In genomic region chr2:33626262-33627057, GRCm38 (mm10) we compare ENCODE assay signal across 15 mouse cellular contexts. TPM values are rescaled to one million over a fixed set of nuclear protein-coding genes. Genes with fewer than 3 reads are reported as not detected.
DNase-seq lines count a peak whose midpoint lies in the region; ATAC-seq lines count a peak whose summit lies in the region.
"Had no signal": no experiment of that assay in that cellular context is flagged by ENCODE, and none has a peak within 500 bp of the region (broad histone marks: within the 10 kb centered on the region; RNA-seq: fewer than 3 reads in every experiment).

No protein-coding gene starts in this region.

- ATAC-seq in kidney, embryonic 16.5 days (ENCODE audit: low FRiP score, low TSS enrichment) = no peak
- ATAC-seq in hindbrain, embryonic 15.5 days (ENCODE audit: low FRiP score, low read depth) = no peak
- no peak for ATAC-seq in neural tube, embryonic 13.5 days (ENCODE audit: low read depth)
- ATAC-seq in intestine, embryonic 15.5 days = no peak
- ATAC-seq: activated CD4-positive, CD25-positive, alpha-beta regulatory T cell, adult 4 months; lung, postnatal 0 days had no signal

- H3K4me3 ChIP-seq in kidney, embryonic 16.5 days (ENCODE audit: low read length) = no peak overlapping the region
- H3K4me3 ChIP-seq in hindbrain, embryonic 15.5 days = no peak overlapping the region
- H3K4me3 ChIP-seq in neural tube, embryonic 13.5 days = no peak overlapping the region
- H3K4me3 ChIP-seq in intestine, embryonic 15.5 days (replicated peaks) = no peak overlapping the region

- H3K9me3 ChIP-seq in kidney, embryonic 16.5 days (ENCODE audit: low read length) = no peaks in the 10 kb centered on the region
- H3K9me3 ChIP-seq in hindbrain, embryonic 15.5 days = no peaks in the 10 kb centered on the region
- H3K9me3 ChIP-seq in neural tube, embryonic 13.5 days = no peaks in the 10 kb centered on the region
- no peaks in the 10 kb centered on the region for H3K9me3 ChIP-seq in intestine, embryonic 15.5 days

- H3K36me3 ChIP-seq in kidney, embryonic 16.5 days (ENCODE audit: insufficient read depth, low read length) = no peaks in the 10 kb centered on the region
- H3K36me3 ChIP-seq in hindbrain, embryonic 15.5 days = no peaks in the 10 kb centered on the region
- no peaks in the 10 kb centered on the region for H3K36me3 ChIP-seq in neural tube, embryonic 13.5 days
- H3K36me3 ChIP-seq in intestine, embryonic 15.5 days = no peaks in the 10 kb centered on the region

- H3K4me1 ChIP-seq in kidney, embryonic 16.5 days (ENCODE audit: insufficient read depth, low read length) = peaks cover 39% of the 10 kb centered on the region
- peaks cover 33% of the 10 kb centered on the region for H3K4me1 ChIP-seq in hindbrain, embryonic 15.5 days (replicated peaks)
- H3K4me1 ChIP-seq in neural tube, embryonic 13.5 days (replicated peaks) = peaks cover 96% of the 10 kb centered on the region
- H3K4me1 ChIP-seq in intestine, embryonic 15.5 days (replicated peaks) = 0 out of 2 replicates have a peak, but pooled peaks cover 2% of the 10 kb centered on the region

- no peak overlapping the region for H3K9ac ChIP-seq in kidney, embryonic 16.5 days (replicated peaks; ENCODE audit: low read length)
- H3K9ac ChIP-seq in hindbrain, embryonic 15.5 days = no peak overlapping the region
- 0 out of 2 replicates have a peak overlapping the region, but pooled peaks have one; percentile 31 for H3K9ac ChIP-seq in neural tube, embryonic 13.5 days
- no peak overlapping the region for H3K9ac ChIP-seq in intestine, embryonic 15.5 days

- 18% methylated on average over 16 of the region's 16 CpGs for WGBS in kidney, embryonic 16.5 days
- WGBS in hindbrain, embryonic 15.5 days = 26% methylated on average over 16 of the region's 16 CpGs
- 16% methylated on average over 16 of the region's 16 CpGs for WGBS in neural tube, embryonic 13.5 days
- 28% methylated on average over 16 of the region's 16 CpGs for WGBS in intestine, embryonic 15.5 days

- peak; percentile 46 to 61 for DNase-seq in kidney, postnatal 4 days
- DNase-seq in embryo, embryonic 9.5 days (ENCODE audit: extremely low spot score) = peak; percentile 39
- DNase-seq in ovary, postnatal 14 days (ENCODE audit: low spot score) = no peak
- no peak for DNase-seq in spleen, postnatal 10 days (ENCODE audit: low spot score in 2 of 2)
- DNase-seq: cerebellum, adult 8-10 months; heart, adult 11 months; kidney, adult 18-20 months; right cerebral cortex, postnatal 25 days; thymus, postnatal 4 days had no signal

- H3K27ac ChIP-seq in kidney, embryonic 16.5 days (ENCODE audit: low read length) = no peak overlapping the region
- 0 out of 2 replicates have a peak overlapping the region, but pooled peaks have one; percentile 14 for H3K27ac ChIP-seq in hindbrain, embryonic 15.5 days (replicated peaks)
- H3K27ac ChIP-seq in neural tube, embryonic 13.5 days (replicated peaks) = peak overlapping the region; percentile 52
- no peak overlapping the region for H3K27ac ChIP-seq in intestine, embryonic 15.5 days

- no peak overlapping the region for H3K4me2 ChIP-seq in kidney, embryonic 16.5 days (replicated peaks; ENCODE audit: low read depth, low read length)
- H3K4me2 ChIP-seq in hindbrain, embryonic 15.5 days = peak overlapping the region; percentile 20
- peak overlapping the region; percentile 16 for H3K4me2 ChIP-seq in neural tube, embryonic 13.5 days
- H3K4me2 ChIP-seq in intestine, embryonic 15.5 days (replicated peaks) = no peak overlapping the region

- H3K27me3 ChIP-seq in kidney, embryonic 16.5 days (ENCODE audit: insufficient read depth, low read length) = peaks cover 49% of the 10 kb centered on the region
- peaks cover 67% of the 10 kb centered on the region for H3K27me3 ChIP-seq in hindbrain, embryonic 15.5 days
- peaks cover 100% of the 10 kb centered on the region for H3K27me3 ChIP-seq in neural tube, embryonic 13.5 days
- H3K27me3 ChIP-seq in intestine, embryonic 15.5 days (replicated peaks) = peaks cover 68% of the 10 kb centered on the region

RNA-seq across cellular contexts. Expression of gene Lmx1b, which starts 13.9 kb away (rescaled TPM):
- 0.94 and 1.3 TPM in 2 replicates for polyA plus RNA-seq in kidney, embryonic 16.5 days (2015; fragmentation: Nextera tagmentation; extraction: Ambion mirVana)
- polyA plus RNA-seq in hindbrain, embryonic 15.5 days (2015; fragmentation: Nextera tagmentation; extraction: Ambion mirVana) = 4.9 and 6.2 TPM in 2 replicates
- polyA plus RNA-seq in neural tube, embryonic 13.5 days (2015; fragmentation: Nextera tagmentation; extraction: Ambion mirVana) = 9.1 and 11.1 TPM in 2 replicates
- 0.05 TPM in 1 of 2 replicates, not detected in the other for polyA plus RNA-seq in intestine, embryonic 15.5 days (2015; fragmentation: Nextera tagmentation; extraction: Ambion mirVana)
- polyA plus RNA-seq: activated CD4-positive, CD25-positive, alpha-beta regulatory T cell, adult 4 months; lung, postnatal 0 days had no signal

Comparison
In these comparisons a context has a peak if more than half of its experiments do, and no peak if none do; other contexts are left out.
1. DNase-seq: peak in kidney, postnatal 4 days (2 of 2) and embryo, embryonic 9.5 days (single experiment); none in ovary, postnatal 14 days (single experiment) and spleen, postnatal 10 days (0 of 2).
2. H3K27ac ChIP-seq: peak in hindbrain, embryonic 15.5 days (single experiment) and neural tube, embryonic 13.5 days (single experiment); none in kidney, embryonic 16.5 days (single experiment) and intestine, embryonic 15.5 days (single experiment).
3. H3K4me2 ChIP-seq: peak in hindbrain, embryonic 15.5 days (single experiment) and neural tube, embryonic 13.5 days (single experiment); none in kidney, embryonic 16.5 days (single experiment) and intestine, embryonic 15.5 days (single experiment).